Mouse (Mus musculus): ENCODE data around the gene Mpdz.

- no peak for TF ChIP-seq ZNF384 (IDR thresholded peaks at IDR 0.05; ENCODE audit: low read depth, low read length)
- no peak for TF ChIP-seq CHD2 (IDR thresholded peaks at IDR 0.05; ENCODE audit: low read depth, low read length)
Observed at GRCm38 (mm10) chr4:81421621-81422020, 21.0 kb downstream of the Mpdz start.

Measured in ES-E14 (cell line).